Mouse (Mus musculus): ENCODE data around the gene Jmy.

Gene Jmy

DNA sequence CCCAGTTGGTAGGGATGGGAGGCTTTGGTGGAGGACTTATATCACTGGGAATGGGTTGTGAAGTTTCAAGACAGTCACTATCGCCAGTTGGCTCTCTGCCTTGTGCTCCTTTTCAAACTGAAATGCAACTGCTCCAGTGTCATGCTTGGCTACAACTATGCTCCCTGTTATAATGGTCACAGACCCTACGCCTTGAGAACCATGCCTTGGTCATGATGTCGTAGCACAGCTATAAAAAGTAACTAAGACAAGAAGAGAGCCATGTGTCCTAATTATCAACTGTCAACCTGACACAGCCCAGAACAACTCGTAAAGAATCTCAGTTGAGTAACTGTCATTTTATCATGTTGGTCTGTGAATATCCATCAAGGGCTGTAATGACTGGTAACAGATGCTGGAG is 41.0 kb downstream of the Jmy start:
- no peak for DNase-seq (ENCODE audit: low spot score)

DNA sequence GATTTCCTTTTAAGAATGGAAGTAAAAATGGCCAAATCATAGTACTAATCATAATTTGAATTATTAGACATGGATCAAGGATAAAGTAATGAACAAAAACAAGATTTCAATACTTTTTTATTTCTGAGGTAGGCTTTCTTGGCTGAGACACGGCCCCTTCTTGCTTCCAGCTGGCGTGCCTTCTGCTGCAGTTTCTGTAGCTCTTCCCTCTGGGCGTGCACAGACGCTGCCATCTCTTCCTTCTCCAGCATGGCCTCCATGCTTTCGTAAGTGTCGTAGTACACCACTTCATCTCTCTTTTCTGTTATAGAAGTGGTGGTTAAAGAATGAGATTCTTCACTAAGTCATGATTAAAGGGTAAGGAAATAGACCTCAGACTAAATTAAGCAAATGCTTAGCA is 46.3 kb downstream of the Jmy start:
- DNase-seq (ENCODE audit: low spot score): peak; percentile 17

DNA sequence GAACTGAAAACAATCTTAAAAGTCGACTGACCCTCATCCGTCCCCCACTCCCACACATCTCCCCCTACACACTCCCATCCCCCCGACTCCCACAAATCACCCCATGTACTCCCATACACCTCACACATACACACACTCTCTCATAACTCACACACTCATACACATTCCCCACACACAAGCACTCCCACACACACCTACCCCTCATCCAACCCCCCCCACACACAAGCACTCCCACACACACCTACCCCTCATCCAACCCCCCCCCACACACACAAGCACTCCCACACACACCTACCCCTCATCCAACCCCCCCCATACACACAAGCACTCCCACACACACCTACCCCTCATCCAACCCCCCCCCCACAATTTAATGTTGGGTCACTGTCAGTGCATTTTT is 59.4 kb downstream of the Jmy start:
- DNase-seq (ENCODE audit: low spot score): no peak

DNA sequence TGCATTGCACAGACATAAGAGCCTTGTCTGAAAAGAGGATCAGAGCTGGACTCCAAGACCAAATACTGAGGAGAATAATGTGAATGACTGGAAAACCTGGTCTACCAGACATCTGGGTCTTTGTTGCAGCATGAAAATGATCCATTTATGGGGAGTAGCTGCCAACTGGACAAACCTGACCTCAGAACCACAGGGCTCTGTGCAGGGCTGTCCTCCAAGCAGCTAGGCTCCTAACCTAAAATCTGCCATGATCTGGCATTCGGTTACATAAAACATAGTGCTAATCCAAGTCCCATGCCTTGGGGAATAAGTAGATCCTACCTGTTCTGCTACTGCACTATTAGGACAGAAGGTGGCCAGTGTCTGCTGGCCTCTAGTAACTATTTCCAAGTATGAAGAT is 70.4 kb downstream of the Jmy start:
- DNase-seq (ENCODE audit: low spot score): no peak

DNA sequence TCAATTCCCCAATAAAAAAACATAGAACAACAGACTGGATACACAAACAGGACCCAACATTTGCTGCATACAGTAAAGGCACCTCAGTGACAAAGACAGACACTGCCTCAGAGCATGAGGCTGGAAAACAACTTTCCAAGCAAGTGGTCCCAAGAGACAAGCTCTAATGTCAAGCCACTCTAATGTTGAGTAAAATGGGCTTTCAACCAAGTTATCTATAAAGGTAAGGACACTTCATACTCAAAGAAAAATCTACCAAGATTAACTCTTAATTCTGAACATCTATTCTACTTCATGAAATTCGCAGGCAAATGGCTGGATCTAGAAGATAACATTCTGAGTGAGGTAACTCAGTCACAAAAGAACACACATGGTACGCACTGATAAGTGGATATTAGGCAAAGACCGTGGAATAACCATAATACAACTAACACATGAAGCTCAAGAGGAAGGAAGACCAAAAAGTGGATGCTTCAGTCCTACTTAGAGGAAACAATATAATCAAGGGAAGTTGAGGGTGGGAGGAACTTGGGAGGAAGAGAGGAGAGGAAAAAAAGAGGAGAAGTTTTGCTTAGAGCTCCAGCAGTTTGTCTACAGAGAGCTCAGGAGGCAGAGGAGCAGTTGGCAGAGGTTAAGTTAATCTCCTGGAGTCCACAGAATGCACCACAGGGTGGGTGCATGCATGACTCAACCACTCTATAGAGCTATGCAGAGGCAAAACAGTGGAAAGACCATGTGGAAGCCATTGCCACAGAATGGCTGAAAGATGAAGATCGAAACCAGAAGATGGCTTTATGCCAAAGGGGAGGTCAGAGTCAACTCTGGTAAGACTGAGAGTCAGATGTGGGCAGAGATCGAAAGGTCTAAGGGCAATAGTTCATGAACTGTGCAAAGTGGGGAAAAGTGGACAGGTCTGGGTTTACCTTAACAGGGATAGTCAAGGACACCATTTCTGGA is 71.4 kb downstream of the Jmy start:
- no peak for DNase-seq (ENCODE audit: low spot score)

DNA sequence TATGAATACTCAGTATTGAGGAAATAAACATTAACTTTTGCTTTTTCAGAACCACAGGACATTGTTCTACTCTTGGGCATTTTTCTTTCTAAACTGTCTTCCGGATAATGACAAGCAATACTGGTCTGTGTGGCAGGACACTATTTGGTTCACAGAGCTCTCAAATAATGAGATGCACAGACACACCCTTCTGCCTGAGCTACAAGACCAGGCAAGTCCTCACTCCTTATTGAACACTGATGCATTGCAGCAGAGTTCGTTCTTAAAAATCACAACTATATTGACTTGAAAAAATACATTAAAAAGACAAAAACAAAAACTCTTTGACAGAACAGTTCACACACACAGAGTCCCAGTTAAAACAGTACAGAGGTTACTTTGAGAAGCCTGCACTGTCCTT is 76.4 kb downstream of the Jmy start:
- DNase-seq (ENCODE audit: low spot score): no peak

DNA sequence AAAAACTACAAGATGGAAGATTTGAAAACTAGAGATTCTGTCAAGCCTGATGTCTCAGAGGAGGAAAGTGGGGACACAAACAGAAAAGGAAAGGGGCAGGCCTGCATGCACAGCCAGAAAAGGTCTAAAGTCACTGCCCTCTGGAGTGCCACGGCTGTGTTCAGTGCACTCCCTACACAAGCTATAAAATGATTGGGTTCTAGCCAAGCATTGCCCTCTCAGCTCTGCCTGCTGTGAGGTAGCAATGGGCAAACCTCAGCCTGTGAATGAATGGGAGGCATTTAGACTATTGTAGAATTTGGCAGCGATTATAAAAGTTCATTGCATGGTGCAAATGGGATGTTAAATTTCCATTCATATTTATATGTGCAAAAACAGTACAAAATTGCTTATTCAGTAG is 79.8 kb downstream of the Jmy start:
- DNase-seq (ENCODE audit: low spot score): no peak

DNA sequence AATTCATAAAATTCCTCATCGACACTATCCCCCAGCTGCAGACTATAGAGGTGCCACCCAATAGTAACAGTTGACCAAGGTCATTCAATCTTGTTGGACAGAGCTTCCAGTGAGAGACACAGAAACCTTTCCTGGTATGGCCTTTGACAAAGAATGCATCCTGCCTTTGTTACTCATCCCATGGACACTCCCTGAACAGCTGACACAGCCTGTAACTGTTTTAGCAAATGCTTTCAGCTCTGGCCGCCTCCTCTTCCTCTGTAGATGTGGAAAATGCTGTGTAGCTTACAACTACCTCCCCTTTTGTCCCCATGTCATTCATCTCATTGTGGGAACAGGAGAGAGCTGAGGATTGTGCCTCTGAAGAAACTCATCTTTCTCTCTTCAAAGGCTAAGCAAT is 81.3 kb downstream of the Jmy start:
- no peak for DNase-seq (ENCODE audit: low spot score)

DNA sequence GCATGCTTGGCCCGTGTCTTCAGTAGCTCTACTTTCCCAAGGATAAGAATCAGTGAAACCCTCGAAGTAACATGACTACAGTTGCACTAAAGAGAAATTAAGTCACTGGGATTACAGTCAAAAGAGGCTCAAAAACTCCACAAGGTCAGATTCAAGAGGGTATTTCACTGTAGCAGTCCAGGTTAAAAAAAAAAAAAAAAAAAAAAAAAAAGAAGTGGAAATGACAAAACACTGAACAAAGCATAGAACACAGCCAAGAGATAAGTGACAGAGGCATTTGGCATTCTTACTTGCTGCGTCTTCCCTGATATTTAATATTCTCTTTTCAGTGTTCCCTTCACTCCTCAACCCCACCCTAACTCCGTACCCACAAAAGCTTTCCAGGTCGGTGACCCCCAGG is 84.6 kb downstream of the Jmy start:
- DNase-seq (ENCODE audit: low spot score): no peak

DNA sequence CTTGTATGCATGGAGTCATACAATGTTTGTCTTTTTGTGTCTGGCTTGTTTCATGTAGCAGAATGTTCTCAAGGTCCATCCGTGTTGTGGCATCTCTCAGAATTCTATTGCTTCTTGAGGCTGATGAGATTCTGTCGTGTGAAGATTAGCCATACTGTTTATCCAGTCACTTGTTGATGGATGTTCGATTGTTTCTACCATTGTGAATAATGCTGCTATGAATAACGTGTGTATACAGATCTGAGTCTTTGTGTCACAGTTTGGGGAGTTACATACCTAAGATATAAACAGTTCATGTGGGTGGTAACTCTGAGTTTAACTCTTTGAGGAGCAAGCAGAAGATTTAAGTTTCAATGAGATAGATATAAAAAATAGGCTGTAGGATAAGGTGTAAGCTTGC is 89.3 kb downstream of the Jmy start:
- no peak for DNase-seq (ENCODE audit: low spot score)

DNA sequence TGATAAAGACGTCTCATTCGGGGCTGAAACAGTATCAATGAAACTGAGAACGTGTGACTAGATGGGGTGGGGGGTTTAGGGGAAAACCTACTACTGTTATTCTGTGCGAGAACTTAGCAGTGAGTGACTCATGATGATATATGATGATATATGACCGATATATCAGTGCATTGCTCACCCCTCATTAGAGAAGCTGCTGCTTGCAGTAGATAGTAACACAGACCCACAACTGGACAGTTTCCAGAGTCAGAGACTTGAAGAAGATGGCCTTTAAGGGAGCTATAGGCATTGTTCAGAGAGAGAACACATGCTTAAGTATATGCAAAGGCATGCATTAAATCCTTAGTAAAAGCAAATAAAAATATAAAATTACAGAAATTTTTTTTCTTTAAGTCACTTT is 92.8 kb downstream of the Jmy start:
- DNase-seq (ENCODE audit: low spot score): no peak

DNA sequence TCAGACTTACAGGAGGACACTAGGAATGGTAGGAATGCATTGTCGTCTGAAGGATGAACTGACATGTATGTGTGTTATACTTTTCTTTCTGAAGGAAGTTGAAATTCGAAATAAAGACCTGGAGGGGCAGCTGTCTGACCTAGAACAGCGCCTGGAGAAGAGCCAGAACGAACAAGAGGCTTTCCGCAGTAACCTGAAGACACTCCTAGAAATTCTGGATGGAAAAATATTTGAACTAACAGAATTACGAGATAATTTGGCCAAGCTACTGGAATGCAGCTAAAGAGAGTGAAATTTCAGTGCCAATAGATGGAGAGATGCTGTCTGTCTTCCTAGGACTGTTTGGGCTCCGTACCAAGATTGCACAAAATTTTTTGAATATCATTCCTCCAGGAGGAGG is 97.7 kb downstream of the Jmy start:
- DNase-seq (ENCODE audit: low spot score): no peak

DNA sequence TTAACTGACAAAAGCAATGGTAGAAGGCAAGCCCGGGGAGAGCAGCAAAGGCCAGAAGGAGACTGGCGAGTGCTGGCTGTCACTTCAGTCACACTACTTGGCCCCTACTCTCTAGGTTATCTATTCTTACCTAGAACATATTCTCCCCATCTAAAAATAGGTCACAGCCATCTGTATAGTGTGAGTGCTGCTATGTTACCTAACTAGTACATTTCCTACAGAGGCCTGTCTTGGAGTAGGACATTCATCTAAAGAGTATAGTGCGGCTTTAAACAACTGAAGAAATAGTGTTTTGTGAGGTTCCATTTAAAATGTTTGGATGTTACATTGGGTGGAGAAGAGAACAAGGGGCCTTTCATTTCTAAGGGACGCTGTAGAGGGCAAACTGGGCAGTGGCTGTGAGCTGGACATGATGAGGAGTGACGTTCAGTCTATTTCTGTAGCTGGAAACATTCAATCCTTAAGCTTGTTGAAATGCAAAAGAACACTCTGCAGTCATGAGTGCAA is 99.8 kb downstream of the Jmy start:
- DNase-seq (ENCODE audit: low spot score): peak; percentile 3

DNA sequence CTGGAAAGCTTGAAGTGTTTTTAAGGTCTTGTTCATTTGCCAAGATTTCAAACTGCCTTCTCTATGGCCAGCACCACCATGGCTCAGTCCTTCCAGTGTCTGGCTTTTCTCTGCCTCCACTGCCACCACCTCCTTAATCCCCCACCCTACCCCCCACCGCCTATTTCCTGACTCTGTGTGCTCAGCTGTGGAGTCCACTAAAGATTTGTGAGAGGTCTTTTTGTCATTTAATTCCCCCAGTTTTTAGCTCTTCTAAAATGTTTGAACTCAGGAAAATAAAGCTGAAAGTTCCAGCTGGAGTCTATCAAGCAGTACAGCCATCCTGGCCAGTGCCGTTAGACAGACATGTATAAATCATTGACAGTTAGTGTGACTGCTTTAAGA is 110.4 kb downstream of the Jmy start:
- no peak for DNase-seq (ENCODE audit: low spot score)

DNA sequence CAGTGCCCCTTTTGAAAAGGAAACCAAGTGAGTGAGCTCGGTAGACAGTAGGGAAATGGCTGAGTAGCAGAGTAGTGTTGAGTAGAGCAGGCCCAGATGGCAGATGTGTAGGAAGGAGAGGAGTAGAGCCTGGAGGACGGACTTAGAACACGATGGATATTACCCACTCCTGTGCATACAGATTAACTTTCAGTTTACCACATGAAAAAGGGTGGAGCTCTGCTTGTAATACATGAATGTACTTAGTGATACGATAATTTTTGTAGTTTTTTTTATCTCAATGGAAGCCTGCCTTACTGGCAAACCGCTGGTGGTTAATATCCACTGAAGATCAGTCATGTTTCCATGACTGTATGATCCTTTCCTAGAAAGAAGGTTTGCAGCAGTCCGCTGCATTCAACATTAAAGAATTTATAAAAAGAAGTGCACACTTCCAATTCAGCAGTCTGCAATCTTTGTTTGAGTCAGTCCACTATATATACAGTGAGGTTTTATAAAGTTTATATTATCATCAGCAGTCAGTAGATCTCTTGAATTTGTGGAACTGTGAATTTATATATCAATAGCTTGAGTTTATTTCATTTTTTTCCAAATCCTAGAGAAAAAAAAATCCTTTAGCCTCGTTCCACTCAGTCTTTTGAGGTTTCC is 110.9 kb downstream of the Jmy start:
- no peak for DNase-seq (ENCODE audit: low spot score)

DNA sequence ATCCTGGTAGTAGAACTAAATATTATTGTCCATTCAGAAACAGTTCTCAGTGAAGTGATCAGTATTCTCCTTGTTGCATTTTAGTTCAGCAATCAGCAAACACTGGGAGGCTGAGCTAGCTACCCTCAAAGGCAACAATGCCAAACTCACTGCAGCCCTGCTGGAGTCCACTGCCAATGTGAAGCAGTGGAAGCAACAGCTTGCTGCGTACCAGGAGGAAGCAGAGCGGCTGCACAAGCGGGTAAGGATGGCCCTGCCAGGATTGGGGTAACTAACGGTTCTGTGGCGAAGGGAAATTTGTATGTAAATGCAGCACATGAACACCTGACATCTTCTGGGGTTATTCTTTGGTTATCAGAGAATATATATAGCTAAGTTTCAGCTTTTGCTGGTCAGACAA is 112.2 kb downstream of the Jmy start:
- DNase-seq (ENCODE audit: low spot score): no peak

DNA sequence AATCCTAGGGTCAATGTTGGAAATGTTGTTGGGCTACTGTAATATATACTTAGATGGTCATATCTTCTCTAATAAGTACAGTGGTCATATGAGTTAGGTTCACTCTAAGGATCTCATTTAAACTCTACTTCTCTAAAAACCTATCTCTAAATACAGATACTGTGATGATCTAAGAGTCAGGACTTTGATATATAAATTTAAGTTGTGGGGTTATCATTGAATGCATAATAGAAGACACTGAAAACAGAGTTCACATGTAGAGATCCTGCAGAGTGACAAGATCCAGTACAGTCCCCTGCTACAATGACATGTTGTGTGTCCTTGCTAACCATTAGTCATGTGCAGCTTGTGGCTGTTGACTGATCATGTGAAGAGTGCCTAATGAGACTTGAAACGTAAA is 114.5 kb downstream of the Jmy start:
- no peak for DNase-seq (ENCODE audit: low spot score)

DNA sequence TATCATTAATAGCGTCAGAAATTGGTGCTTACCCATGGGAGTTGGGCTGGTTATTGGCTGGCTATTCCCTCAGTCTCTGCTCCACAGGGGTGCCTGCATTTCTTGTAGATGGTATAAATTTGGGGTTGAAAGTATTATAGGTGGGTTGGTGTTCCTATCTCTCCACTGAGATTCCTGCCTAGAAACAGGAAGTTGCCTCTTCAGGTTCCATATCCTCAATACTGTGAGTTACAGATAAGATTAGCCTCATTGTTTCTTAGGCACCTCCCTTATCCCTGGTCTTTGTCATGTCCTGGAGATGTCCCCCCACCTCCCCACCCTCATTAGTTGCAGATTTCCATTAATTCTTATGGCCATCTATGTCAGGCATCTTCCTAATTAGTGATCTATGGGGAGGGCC is 115.1 kb downstream of the Jmy start:
- DNase-seq (ENCODE audit: low spot score): no peak

DNA sequence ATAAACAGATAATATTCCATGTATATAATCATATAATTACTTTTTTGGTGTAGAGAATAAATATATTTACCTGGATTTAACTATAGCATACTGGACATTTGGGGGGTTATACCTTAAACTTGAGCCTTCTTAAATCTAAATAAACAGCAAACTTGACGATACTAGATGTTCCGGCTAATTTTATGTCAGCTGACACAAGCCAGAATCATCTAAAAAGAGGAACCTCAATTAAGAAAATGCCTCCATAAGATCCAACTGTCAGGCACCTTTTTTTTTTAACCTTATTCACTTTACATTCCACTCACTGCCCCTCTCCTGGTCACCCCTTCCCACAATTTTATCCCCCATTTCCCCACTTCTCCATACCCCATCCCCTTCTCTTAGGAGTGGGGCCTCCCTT is 116.0 kb downstream of the Jmy start:
- DNase-seq (ENCODE audit: low spot score): no peak

DNA sequence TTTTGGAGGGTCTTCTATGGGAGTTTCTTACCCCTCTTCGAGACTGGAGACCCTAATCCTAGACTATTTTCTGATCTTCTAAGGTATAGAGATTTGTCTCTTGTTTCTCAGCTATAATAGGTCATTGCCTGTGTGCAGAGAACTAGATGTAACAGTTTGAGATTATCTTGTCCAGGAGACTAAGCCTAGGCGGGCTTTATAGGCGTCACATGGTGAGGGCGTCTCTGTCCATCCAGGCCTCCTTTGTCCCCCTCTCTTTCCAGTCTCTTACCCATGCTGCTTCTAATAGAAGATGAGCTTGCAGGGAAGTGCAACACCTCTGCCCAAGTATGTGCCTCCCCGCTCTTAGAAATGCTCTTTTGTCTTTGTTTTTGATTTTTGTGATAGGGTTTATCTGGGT is 116.5 kb downstream of the Jmy start:
- no peak for DNase-seq (ENCODE audit: low spot score)

DNA sequence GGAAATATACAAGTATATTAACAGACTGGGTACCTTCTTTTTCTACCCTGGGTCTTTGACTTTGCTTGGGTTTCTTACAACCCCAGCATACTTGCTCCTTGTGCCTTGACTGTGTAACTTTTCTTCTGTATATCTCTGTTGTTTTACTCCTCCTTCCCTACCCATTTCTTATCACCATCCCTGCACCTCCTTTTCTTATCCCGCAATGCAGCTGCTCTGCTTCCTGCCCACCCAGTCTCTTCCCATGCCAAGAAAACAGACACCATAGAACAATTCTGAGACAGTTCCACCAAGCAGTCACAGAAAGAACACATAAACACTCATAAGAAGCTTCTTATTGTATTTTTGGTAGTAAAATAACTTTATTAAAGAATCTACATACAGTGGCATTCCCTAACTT is 118.3 kb downstream of the Jmy start:
- no peak for DNase-seq (ENCODE audit: low spot score)

DNA sequence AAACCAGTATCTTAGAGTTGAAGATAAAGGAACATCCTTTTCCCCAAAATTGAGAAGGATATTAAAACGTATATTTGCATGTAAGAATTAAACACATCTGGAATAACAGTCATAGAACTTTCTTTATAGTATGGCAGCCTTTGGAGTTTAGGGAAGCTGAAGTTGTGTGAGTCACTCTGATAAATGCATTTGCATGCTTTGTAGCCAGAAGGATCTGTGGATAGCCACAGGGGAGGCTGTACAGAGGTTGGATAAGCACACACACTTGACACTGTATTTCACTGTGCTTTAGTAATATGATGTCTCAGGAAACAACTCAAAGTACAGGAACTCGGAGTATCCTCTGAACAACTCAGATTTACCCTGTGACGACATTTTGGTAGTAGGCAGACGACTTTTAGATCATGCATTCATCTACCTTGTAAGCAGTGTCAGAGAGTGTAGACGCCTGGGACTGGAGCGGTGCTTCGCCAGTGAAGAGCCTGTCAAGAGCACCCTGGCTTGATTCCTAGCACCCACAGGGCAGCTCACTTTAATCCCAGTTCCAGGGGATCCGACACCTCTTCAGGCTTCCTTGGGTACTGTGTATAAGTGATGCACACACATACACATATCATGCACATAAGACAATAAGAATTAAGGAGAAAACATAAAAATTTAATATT is 119.1 kb downstream of the Jmy start:
- DNase-seq (ENCODE audit: low spot score): no peak

Data from layer of hippocampus, adult 9-10 months (tissue).